Mouse (Mus musculus) c-Kit-positive CD71-negative TER-119-negative erythroid progenitor cells, embryonic 14.5 days (primary cell): Measurements from ENCODE around the gene Sgms2.

Experiments used
- DNase-seq: peaks from one replicate; pipeline ENCODE4 v3.0.0-alpha.2; 2013; ENCODE audit warnings: low read depth

The Sgms2 gene

DNA sequence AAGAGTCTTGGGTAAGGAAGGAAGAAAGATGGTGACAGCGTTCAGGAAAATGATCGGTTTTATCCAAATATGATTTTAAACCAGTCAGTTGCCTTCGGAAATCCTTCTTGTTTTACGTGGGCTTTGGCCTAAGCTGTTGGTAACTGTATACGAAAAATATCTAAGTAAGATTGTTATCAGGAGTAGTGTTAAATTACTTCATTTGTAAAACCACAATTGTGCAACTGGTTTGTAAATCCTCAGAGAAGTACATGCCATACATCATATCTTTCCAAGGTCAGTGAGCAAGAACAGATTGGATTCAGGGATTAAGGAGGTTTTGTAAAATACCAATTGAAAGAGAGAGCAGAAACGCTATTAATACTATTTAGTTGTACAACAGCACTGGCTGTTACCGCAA lies 185.0 kb downstream of the Sgms2 start:
- DNase-seq = no peak

DNA sequence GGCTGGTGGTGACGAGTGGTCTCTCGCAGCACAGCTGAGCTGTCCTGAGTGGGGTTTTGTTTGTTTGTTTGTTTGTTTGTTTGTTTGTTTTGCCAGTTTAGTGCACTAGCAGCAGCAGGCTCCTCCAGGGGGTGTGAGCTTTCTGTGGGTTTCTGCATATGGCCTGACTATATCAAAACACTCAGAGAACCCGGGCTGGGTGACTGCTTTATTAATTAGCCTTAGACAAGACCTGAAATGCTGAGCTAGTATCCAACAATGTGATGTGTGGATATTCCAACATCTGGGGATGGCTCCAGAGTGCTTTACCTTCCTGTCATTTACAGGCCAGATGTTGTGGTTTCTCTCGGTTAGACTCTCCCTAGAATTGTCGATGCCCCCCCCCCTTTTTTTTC lies 187.9 kb downstream of the Sgms2 start:
- no peak for DNase-seq

DNA sequence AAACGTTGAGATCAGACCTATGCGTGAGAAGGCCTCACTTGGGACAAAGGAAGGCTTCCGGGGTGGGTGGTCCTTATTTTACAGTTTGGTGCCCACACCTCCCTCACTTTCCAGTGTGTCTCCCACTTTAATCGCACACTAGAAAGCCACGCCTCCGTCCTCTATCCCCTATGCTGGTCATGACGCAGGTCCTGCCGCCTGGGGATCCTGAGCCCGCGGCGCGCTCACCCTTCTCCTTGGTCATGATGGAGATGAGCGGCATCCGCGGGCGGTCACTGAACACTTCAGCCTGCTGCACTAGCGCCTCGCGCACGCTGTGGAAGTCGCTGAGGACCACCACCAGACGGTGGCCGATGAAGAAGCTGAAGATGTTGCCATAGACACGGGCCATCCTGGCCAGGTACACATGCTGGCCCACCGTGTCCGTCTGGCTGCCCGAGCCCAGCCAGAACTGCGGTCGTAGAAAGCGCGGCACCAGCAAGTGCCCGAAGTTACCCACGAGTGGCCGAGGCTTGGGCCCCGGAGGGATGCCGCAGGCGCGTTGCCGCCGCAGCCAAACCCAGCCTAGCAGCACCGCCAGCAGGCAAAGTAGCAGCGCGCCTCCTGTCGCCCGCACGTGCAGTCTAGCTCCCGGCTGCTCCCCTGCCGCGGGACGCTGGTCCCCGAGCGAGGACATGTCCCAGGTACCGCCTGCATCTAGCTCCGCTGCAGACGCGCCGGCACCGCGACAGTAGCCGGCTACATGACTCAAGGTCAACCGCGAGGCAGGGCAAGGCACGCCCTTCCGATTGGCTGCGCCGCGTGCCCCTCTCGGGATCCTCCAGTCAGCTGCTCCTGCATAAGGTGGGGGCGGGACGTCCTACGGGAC lies 188.5 kb downstream of the Sgms2 start, which contains the start of gene Cyp2u1:
TSS of gene Cyp2u1 (minus strand) at position 776 of the 868 bp plus-strand sequence.
- DNase-seq = peak; percentile 62

DNA sequence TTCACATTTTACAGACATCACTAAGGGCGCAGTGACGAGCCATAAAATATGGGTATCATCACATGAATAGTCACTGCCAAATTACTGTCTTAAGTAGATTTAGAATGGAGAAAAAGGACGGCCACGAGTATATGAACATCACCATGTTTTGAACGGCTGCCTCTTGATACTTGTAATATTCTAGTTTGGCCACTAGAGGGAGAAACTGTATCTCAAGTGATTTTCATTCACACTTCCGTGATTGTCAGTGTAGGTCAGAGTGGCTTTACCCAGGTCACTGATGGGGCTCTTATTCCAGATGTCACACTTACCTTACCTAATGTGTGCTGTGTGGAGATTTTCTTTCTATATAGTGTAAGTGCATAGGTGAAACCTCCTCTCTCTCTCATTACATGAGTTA lies 191.3 kb downstream of the Sgms2 start:
- no peak for DNase-seq

DNA sequence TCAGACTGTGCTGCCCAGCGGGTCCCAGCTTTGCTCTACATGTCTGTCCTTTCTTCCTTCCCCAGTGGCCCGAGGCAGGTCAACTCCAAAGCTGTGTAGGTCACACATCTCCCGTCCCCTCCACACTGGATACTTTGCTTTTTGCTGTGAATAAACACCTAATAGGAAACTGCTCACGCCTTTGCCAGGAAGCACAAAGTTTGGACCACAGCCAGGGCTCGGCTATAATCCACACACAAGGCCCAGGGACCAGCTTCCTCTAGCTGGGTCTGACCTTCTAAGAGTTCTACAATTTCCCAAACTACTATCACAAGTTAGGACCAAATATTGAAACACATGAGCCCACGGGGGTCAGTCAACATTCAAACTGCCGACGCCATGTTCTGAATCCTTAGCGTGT lies 192.1 kb downstream of the Sgms2 start:
- DNase-seq = no peak

DNA sequence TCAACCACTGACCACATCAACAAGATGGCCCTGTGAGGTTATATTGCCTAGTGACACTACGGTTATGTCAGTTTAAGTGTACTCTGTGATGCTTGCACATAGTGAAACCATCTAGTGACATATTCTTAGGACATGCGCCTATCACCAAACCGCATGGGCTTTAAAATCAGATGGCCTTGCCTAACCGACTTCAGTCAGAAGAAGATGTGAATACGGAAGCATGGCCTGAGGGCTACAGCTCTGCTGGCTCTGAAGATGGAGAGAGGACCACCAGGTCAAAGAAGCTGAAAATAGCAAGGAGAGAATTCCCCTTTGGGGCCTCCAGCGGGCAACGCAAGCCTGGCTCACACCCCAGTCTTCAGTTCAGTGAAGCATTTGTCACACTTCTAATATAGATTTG lies 194.3 kb downstream of the Sgms2 start:
- no peak for DNase-seq

DNA sequence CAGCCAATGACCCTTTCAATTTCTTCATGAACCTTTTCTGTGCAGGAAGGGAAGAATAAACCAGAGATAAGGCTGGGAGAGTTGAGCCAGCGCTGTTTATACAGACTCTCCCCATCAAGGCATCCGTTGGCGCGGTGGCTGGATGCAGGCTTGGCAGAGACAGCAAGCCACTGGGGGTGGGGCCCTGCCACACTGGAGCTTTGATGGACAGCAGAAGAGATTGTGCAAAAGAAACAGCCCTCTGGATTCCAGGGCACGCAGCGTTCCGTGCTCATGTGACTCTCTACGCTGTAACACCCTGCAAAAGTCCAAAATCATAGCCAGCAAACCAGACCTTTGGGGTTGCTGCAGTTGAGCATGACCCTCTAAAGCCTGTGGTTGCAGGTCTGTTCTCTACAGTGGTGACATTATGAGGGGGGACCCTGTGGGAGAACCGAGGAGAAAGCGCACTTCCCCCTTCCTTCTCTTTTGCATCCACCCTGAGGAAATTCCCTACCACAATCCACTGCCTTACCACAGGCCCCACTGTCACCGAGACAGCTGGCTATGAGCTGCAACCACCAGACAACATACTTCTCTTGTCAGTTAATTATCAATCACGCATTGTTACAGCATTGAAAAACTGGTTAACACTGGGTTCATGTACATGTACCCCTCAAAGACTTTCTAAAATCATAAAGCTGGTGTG lies 195.6 kb downstream of the Sgms2 start:
- DNase-seq = no peak

DNA sequence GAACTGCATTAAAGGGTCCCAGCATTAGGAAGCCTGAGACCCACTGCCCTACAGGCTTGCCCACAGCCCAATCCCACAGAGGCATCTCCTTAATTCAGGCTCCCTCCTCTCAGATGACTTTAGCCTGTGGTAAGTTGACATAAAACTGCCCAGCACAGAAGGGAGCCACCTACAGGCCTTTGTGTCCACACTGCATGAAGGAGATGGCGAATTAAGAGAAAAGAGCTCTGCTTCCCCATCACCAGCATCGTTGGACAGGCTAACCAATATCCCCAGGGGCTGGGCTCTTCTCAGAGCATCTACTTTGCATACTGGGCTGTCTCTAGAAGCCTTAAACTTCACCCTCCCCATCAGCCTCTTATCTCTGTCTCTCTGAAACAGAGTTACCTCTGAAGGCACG lies 196.7 kb downstream of the Sgms2 start:
- DNase-seq = no peak

DNA sequence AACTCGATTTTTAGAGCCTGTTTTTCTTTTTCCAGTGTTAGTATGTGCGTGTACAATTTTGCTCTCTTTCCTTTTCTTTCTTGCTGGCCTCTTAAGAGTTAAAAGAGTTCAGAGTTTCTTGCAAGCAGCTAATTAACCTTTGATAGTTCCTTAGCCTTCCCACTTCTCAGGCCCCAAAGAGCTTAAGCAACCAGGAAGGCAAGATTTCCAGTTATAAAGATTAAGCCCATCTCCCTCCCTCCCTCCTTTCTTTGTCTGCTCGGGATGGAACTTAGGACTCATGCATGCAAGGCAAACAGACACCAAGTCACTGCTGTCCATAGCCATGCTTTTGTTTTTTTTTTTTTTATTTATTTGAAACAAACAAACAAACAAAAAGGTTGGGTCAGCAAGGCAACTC lies 198.3 kb downstream of the Sgms2 start:
- no peak for DNase-seq

DNA sequence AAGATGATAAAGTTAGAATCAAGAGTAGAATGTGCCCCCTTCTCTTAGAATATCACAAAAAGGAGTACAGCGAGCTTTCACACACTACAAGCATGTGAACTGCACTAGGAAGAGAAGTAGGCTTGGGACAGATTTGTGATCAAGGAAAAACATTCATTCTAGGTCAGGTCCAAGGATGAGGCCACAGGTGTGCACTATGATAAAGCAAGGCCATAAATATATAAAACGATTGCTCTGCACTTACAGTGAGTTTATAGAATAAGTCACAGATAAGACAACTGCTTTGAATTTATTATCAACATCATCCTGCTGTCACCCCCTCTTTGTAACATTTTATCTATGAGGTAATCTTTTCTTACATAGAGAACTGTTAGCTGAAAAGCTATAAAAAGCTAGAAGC lies 198.9 kb downstream of the Sgms2 start:
- no peak for DNase-seq

DNA sequence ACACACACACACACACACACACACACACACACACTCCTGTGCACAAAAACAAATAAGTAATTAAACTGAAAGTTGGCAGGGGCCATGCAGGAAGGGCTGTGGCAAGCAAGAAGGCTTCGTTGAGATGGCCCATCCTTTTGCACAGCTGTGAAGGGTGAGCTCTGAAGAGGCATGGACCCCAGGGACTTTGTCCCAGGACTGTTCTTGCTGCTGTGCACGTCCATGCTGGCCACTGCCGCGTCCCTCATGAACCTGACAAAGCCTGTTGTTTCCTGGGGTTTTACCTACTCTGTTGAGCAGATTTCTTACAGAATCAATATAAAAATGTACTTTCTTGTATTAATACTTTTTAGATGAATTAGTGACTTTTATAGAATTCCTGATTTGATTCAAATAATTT lies 199.3 kb downstream of the Sgms2 start:
- DNase-seq = no peak

DNA sequence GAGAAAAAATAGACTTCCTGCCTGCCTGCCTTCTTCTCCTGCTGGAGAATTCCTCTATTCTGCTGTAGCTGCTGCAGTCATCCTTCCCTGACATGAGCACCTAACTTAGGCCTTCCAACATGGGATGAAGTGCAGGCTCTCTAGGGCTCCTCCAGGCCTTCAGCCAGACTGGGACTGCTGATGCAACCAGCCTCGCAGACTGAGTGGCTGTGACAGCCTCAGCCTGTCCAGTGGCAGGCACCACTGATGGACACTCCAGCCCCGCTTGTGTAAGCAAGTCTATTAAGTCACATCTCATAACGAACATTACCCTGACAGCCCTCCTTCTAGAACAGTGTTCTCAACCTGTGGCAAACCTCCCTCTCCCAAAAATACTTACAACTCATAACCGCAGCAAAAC lies 217.1 kb downstream of the Sgms2 start:
- no peak for DNase-seq

DNA sequence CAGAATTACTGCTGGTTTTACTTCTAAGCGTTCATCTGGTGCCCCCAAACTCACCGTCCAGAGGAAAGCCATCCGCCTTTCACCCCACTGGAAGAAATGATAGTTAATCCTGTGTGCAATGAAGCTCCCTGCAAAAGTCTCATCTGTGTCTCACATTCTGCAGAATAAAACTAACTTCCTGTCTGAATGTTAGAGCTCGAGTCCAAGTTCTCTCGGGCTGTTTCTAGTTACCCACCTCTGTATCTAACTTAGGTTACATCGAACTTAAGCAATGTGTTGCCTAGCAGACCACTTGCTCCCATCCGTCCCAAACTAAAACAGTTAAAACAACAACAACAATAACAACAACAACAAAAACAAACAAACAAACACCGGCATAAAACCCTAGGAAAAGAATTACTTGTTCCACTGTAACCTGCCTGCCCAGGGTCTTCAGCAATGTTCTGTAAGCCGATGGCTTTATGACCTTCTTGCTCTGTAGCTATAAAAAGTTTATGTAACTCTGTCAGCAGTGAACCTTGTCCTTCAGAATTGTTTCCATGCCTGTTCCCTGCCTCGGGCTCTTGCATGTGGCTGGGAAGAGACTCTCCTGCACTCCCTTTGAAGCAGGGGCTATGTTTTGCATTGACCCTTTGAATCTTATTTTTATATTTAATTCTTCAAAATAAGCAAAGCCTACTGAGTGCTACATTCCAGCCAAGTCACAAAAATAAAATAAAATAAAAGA lies 218.7 kb downstream of the Sgms2 start:
- no peak for DNase-seq

DNA sequence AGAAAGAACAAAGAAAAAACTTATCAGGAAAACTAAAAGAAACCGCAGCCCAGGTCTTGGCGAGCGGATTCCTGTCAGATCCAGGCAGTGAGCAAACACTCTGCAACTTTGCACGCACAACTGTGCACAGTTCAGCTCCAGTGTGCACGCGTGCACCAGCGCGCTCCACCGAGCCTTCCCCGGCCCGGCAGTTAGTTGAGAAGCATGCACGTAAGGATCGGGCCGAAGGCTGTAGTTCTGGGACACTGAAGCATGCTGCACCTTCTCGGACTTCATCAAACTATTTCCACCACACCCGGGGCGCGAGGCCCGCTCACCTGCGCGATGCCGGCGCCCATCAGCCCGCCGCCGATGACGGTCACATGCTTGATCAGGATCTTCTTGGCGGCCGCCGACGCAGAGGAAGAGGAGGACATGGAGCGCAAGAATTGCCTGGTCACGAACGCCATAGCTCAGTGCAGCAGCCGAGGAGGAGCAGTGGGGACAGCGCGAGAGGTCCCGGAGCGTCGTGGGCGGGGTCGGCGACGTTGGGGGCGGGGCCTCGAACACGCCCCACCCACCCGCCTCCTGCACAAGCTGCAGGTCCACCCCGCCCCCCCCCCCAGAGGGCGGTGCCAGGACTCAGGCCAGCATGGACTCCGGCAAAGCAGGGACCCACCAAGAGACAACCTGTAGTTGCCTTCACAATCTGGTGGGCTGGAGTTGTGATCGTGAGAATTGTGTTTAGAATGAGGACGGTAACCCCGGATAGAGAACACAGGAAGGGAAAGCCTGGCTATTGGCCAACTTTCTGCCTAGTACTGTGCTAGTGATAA lies 219.4 kb downstream of the Sgms2 start, which contains the start of gene Hadh:
TSS of gene Hadh (minus strand) at position 543 of the 815 bp plus-strand sequence.
- peak; percentile 68 for DNase-seq

DNA sequence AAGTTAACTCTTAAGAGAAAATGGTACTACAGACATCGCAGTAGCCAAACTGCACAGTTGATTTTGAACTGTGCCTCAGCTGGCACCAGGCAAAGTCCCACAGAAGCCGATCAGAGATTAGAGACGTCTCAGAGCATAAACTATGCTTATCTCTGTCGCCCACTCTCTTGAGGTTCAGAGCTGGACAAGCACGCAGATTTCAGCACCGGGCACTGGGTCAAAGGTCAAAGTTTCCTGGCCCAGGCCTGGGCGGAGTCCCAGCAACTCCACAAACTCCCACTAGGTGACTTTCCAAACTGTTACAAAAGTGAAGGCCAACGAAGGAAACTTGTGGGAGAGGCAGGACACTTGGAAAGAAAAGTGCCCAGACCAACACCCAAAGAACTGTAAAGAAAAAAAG lies 220.1 kb downstream of the Sgms2 start:
- DNase-seq = peak; percentile 30

DNA sequence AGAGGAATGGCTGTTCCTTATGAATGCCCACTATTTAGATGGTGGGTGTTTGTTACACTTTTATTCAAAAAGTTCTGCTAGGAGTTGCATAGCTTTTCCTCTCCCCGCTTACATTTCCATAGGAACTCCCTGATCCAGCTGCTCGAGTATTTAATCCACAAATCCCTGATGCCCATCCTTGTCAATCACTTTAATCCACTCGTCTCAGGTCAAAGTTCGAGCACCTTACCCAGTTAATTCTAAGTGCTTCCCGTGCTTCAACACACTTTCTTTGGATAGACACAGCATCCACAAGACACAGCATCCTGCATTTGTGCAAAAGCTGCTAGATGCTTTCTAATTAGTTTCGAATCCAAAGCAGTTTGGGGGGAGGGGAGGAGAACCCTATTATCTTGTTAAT lies 220.8 kb downstream of the Sgms2 start:
- no peak for DNase-seq
